Mouse (Mus musculus) kidney, adult 2 months (tissue): Measurements from ENCODE around the gene Asxl2. TPM values are rescaled to one million over a fixed set of nuclear protein-coding genes. Genes with fewer than 3 reads are reported as not detected.
"Not testable (repeated sequence)": the region's sequence is repeated elsewhere in the genome, so short reads cannot be mapped to it uniquely, and the experiment has no call there.

Source experiments
- DNase-seq: peaks from one replicate; pipeline ENCODE4 v3.0.0; 2021
- H3K27ac ChIP-seq: fragments of 200-500 bp; 2 replicates; pipeline ENCODE4 v1.5.1; 2012; ENCODE audit warnings: low read depth, low read length, control low read depth, inconsistent platforms; ENCODE audit not compliant: insufficient read depth
- H3K27me3 ChIP-seq: fragments of 200-500 bp; replicated peaks from 2 replicates; pipeline ENCODE4 v1.6.1; 2012; ENCODE audit warnings: mild to moderate bottlenecking, moderate library complexity, low read length, inconsistent platforms; ENCODE audit not compliant: control insufficient read depth, insufficient read depth
- H3K36me3 ChIP-seq: fragments of 200-500 bp; 2 replicates; pipeline ENCODE4 v1.6.1; 2012; ENCODE audit warnings: mild to moderate bottlenecking, moderate library complexity, low read length, inconsistent platforms; ENCODE audit not compliant: control insufficient read depth, insufficient read depth
- H3K4me1 ChIP-seq: fragments of 200-500 bp; 2 replicates; pipeline ENCODE4 v1.6.1; 2011; ENCODE audit warnings: low read length; ENCODE audit not compliant: control insufficient read depth, insufficient read depth
- H3K4me3 ChIP-seq: fragments of 200-500 bp; 2 replicates; pipeline ENCODE4 v1.5.1; 2011; ENCODE audit warnings: mild to moderate bottlenecking, low read depth, low read length, control low read depth; ENCODE audit not compliant: insufficient read depth
- CTCF ChIP-seq: fragments of 200-500 bp; conservative IDR thresholded peaks from 2 replicates; pipeline ENCODE4 v1.5.1; 2011; ENCODE audit warnings: low read depth, mild to moderate bottlenecking, control low read depth, low read length, moderate library complexity, mixed read lengths; ENCODE audit not compliant: insufficient read depth, insufficient read length
- POLR2A ChIP-seq: fragments of 200-500 bp; IDR thresholded peaks from one replicate; pipeline ENCODE4 v1.6.1; 2011; ENCODE audit warnings: low read depth, low read length, control low read depth
- WGBS: fragments of 180-500 bp; shearing (Covaris S2); methylation state at CpG from one replicate; pipeline ENCODE4 v1.1.7; 2018; 5-methylcytosine and 5-hydroxymethylcytosine counted together
- polyA plus RNA-seq: library from polyadenylated mRNA; depleted of rRNA; stranded (reverse); fragments of >200 nt; gene quantifications from 2 replicates; pipeline ENCODE4 v1.2.3, GENCODE M21; 2012

Gene Asxl2
- polyA plus RNA-seq, 1 experiment: 8.2 TPM

DNA sequence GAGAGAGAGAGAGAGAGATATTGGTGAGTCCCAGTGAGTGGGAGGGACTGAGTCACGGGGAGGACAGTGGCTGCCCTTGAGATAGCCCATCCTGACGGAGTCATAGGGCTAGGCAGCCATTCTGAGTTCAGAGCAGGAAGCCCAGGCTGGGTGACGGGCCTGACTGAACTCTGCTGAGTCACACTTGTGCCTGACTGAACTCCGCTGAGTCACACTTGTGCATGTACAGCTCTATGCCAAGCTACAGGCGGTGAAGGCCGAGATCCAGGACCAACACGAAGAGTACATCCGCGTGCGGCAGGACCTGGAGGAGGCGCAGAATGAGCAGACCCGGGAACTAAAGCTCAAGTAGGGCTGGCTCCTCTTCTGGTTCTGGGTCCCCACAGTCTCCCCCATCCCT is 37.3 kb upstream of the Asxl2 start:
- Histone ChIP-seq H3K4me1 (no peaks in the 10 kb centered on the region), H3K27ac (no peak overlapping the region), H3K36me3 (no peaks in the 10 kb centered on the region), H3K4me3 (no peak overlapping the region), H3K27me3 (no peaks in the 10 kb centered on the region)
- 91% methylated on average over 12 of the region's 12 CpGs for WGBS
- TF ChIP-seq CTCF (no peak), POLR2A (no peak)
- no peak for DNase-seq

DNA sequence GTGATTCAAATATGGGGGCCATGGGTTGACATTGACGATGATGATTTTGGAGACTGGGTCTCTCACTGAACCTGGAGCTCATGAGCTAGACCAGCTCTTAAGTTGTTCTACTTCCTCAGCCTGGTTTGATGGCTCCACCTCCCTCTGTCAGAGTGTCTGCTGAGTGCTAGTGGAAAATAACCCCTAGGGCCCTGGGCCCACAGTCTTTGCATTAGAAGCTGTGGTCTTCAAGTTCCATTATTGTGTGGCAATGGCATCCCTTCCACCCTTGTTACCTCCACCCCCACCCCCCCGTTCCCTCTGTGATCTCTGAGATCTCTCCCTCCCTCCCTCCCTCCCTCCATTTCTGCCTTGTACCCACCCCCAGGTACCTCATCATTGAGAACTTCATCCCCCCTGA is 36.6 kb upstream of the Asxl2 start:
- Histone ChIP-seq H3K36me3 (no peaks in the 10 kb centered on the region), H3K27ac (no peak overlapping the region), H3K4me3 (no peak overlapping the region), H3K4me1 (no peaks in the 10 kb centered on the region), H3K27me3 (no peaks in the 10 kb centered on the region)
- 96% methylated on average over 2 of the region's 2 CpGs for WGBS
- TF ChIP-seq POLR2A (no peak), CTCF (no peak)
- no peak for DNase-seq

DNA sequence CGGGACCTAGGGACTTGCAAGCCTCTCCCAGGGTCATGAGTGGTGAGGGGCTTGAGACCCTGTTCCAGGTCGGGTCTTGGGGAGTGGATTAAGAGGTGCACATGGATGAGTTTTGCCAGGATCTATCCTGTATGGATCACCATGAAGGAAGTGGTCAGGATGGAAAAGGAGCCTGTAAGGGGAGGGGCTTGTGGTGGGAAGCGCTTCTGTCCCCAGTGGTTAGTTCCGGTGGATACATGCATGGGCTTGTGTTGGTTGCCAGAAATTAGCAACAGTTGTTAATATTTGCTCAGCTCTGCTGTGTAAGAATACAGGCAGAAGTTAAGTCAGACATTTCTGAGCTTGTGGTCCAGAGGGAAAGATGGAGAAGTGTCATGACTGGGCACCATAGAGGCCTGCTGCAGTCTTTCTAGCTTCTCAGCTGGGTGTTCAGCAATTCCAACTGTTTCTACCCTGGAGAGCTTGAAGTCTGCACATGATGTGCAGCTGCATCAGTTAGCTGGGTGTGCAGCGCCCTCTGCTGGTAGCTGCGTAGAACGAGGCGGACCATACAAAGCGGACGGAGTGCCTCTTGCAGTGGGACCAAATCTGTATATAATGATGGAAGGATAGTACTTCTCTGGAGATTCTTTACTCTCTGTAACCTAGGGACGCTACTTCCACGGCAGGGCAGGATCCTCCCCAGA is 35.9 kb upstream of the Asxl2 start:
- no peaks in the 10 kb centered on the region for H3K27me3 ChIP-seq
- DNase-seq: peak; percentile 72
- H3K27ac ChIP-seq: no peak overlapping the region
- H3K4me3 ChIP-seq: no peak overlapping the region
- no peaks in the 10 kb centered on the region for H3K4me1 ChIP-seq
- TF ChIP-seq CTCF (peak; percentile 92), POLR2A (no peak)
- WGBS: 36% methylated on average over 12 of the region's 12 CpGs
- H3K36me3 ChIP-seq: no peaks in the 10 kb centered on the region

DNA sequence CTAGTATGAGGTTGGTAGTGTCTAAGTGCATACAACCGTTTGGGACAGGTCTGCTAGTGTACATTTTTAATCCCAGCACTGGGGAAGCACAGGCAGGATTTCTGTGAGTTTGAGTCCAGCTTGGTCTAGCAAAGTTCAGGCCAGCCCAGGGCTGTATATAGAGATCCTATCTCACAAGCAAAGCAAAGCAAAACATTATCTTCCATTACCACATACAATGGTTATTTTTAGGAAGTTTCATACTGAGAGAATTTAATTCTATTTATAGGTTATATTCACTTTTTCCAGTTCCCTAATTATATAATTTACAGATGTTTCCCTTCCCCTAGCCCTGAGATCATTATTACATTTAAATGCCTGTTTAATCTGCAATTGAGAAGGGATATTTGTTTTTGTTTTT is 35.4 kb upstream of the Asxl2 start:
- Histone ChIP-seq H3K27me3 (no peaks in the 10 kb centered on the region), H3K4me3 (no peak overlapping the region), H3K4me1 (no peaks in the 10 kb centered on the region), H3K27ac (no peak overlapping the region), H3K36me3 (no peaks in the 10 kb centered on the region)
- 75% methylated on average over 1 of the region's 1 CpGs for WGBS
- no peak for DNase-seq
- no peak for TF ChIP-seq CTCF
- no peak for TF ChIP-seq POLR2A

DNA sequence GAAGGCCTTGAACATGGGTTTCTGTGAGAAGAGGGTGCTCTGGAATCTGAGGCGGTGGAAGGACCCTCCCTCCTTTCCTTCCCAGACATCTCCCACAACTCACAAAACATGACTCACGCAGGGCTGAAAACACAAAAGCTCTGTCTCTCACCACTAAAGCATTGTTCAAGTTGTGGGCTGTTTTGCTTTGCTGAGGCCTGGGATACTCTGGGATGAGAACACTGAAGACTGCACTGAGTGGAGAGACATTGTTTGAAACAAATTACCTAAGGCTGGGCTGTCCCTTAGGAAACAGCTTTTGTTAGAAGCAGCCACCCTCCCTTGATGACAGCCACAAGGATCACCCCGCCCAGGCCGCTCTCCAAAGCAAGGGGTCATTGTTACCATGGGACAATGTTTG is 33.5 kb upstream of the Asxl2 start:
- H3K36me3 ChIP-seq: no peaks in the 10 kb centered on the region
- no peaks in the 10 kb centered on the region for H3K4me1 ChIP-seq
- TF ChIP-seq CTCF (no peak), POLR2A (no peak)
- H3K27ac ChIP-seq: no peak overlapping the region
- DNase-seq: no peak
- no peak overlapping the region for H3K4me3 ChIP-seq
- no peaks in the 10 kb centered on the region for H3K27me3 ChIP-seq
- WGBS: 86% methylated on average over 4 of the region's 4 CpGs

DNA sequence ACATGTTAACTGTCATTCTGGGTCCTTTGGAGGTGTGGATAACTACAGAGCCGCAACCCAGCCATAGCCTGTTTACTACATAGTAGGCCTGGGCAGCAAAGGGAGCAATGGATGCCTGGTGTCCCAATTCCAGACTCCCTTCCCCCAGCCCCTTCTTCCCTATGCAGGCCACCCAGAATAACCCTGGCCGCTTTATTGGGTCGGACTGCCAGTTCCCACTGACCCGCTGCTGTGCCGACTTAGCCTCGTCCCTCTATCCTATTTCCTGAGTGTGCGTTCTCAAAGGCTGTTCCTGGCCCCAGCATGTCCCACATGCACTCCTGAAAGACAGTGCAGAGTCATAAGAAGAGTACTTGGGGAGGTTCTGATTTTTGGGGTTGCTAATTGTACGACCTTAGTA is 29.7 kb upstream of the Asxl2 start:
- 93% methylated on average over 8 of the region's 8 CpGs for WGBS
- no peak for DNase-seq
- TF ChIP-seq POLR2A (no peak), CTCF (no peak)
- Histone ChIP-seq H3K36me3 (no peaks in the 10 kb centered on the region), H3K27me3 (no peaks in the 10 kb centered on the region), H3K27ac (no peak overlapping the region), H3K4me1 (no peaks in the 10 kb centered on the region), H3K4me3 (no peak overlapping the region)

DNA sequence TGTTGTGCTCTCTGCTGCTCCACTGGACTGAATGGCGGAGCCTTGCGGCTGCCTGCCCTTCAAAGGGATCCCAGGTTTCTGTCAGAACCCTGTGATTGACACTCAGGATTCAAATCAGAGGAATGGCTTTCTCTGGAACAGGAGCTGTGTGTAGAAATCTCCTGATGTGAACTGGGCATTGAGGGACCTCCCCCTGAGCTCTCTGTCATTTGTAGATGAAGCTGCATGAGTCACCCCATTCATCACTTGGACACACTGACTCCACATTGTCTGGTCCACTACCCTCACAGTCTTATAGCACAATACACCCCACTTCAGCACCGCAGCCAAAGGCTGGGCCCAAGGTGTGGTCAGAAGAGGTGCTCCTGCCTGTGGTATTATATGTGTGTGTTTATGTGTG is 21.0 kb upstream of the Asxl2 start:
- DNase-seq, H3K4me1 ChIP-seq, H3K36me3 ChIP-seq, H3K27ac ChIP-seq, H3K4me3 ChIP-seq, H3K27me3 ChIP-seq: not testable (repeated sequence)
- 89% methylated on average over 3 of the region's 3 CpGs for WGBS

DNA sequence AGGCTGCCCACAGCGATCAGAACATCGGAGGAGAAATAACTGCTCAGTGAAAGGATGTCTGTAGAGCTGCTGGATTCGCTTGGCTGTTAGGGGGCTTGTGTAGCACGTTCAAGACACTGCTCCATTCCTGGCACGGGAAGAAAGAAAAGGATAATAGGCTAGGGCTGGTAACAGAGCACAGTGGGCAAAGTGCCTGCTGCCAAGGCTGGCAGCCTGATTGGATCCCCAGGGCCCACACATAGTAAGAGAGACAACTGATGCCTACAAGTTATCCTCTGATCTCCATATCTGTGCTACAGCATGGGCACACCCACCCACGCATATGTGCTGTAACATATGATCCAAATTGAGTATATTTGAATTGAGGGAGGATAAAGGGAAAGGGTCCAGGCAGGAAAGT is 20.1 kb upstream of the Asxl2 start:
- Histone ChIP-seq H3K27ac (no peak overlapping the region), H3K4me3 (no peak overlapping the region), H3K36me3 (peaks cover 4% of the 10 kb centered on the region; the same call in 1 of the 2 replicates), H3K4me1 (no peaks in the 10 kb centered on the region), H3K27me3 (no peaks in the 10 kb centered on the region)
- no peak for DNase-seq
- TF ChIP-seq CTCF (no peak), POLR2A (no peak)
- 93% methylated on average over 6 of the region's 6 CpGs for WGBS
